Mouse (Mus musculus) regulatory T cell (primary cell): ENCODE results near the gene Als2cr12.
"Not testable (repeated sequence)": the region's sequence is repeated elsewhere in the genome, so short reads cannot be mapped to it uniquely, and the experiment has no call there.

ENCODE experiments used
- in situ Hi-C: fragments of 300-600 bp; cut with MboI, MseI; formaldehyde crosslinking; loops from one replicate; pipeline ENCODE4 v1.15.1; 2025; ENCODE audit warnings: high pct_unique_total_duplicates

Als2cr12 gene

GRCm38 (mm10) chr1:58690006-58690744 lies 5.6 kb downstream of the Als2cr12 start:
- in situ Hi-C loops: loop anchor here (5.0 kb wide), 1 partner anchor 202 kb away; no protein-coding TSS in a partner anchor

GRCm38 (mm10) chr1:58689426-58689825 lies 6.4 kb downstream of the Als2cr12 start:
- in situ Hi-C loops: loop anchor here (5.0 kb wide), 1 partner anchor 72 kb away; no protein-coding TSS in a partner anchor

DNA sequence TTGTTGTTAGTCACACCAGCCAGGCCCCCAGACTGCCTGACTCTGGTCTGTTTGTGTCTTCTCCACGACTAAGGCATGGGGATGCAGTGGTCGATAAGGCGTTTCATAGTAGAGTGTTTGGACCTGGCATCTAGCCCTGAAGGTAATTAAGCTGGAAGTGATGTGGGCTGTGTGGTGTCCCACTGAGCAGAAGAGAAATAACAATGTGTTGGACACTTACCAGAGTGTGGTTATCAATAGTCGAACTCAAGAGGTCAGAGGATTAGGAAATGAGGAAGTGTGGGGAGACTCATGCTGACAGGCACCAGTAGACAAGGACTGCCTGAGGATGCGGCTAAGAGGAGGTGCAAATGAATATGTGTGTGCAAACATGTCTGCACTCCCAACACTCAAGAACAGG lies 17.4 kb downstream of the Als2cr12 start:
- in situ Hi-C loops: loop anchor here (5.0 kb wide), 1 partner anchor 116 kb away; no protein-coding TSS in a partner anchor

DNA sequence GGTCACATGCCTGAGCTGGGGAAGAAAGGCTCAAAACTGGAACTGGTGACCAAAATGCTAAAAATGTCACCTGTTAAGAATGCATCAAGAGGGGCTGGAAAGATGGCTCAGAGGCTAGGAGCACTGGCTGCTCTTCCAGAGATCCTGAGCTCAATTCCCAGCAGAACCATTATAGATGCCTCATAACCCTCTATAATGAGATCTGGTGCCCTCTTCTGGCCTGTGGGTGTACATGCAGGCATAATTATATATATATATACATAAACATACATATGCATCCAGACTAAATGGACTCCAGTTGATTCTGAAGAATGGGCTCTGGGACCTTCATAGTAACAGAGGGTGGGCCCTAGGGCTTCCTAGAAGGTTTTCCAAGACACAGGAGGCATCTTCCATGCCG lies 18.2 kb downstream of the Als2cr12 start:
- in situ Hi-C loops: loop anchor here (5.0 kb wide), 1 partner anchor 115 kb away; no protein-coding TSS in a partner anchor

GRCm38 (mm10) chr1:58675011-58675410 lies 20.8 kb downstream of the Als2cr12 start:
- in situ Hi-C loops: loop anchor here (5.0 kb wide), 1 partner anchor 113 kb away; no protein-coding TSS in a partner anchor

- in situ Hi-C loops: no loop called here
Measured at GRCm38 (mm10) chr1:58672116-58672515, 23.7 kb downstream of the Als2cr12 start.

DNA sequence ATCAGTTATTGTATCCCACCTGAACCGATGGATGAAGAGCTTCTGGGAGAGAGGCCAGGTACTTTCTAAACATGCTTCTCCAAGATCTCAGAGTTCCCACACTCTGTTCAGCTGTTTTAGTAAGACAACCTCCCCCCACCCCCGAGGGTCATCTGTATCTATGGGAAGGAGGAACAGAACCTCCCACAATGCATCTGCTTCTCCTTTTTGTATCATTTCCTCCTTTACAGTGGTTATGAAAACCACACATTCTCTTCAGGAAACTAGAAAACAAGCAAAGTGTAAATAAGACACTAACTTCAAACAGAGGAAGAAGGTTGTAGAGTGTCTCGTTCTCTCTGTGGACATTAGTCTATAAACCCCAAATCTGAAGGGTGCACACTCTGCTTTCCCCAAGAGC lies 26.2 kb downstream of the Als2cr12 start:
- in situ Hi-C loops: not testable (repeated sequence)

DNA sequence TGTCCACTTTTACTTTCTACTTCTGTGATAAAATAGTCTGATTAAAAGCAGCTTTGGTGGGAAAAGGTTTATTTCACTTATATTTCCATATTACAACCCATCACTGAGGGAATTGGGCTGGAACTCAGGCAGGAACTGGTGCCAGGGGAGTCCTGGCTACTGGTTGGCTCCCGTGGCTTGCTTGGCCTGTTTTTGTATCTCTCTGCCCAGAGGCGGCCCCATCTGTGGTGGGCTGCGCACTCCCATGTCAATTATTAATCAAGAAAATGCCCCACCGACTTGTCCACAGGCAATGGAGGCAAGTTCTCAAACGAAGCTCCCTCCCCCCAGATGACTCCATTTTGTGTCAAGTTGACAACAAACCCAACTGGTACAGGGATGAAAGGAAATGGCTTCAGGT lies 27.6 kb downstream of the Als2cr12 start:
- in situ Hi-C loops: no loop called here

DNA sequence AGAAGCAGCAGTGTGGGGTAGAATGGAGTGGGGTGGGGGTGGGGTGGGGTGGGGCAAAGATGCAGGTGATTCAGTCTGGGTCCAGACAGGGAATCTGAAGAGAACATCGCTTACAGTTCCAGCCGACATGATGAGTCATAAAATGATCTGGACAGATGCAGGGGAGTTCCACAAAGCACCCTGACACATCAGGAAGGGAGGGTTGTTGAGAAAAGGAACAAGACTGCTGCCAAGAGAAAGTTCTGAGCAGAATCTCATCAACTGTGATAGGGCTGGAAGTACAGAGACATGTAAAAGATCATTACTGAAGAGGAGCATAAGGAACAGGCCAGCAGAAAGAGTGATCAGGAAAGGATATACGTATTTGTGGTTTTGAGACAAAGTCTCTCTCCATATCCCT lies 32.4 kb downstream of the Als2cr12 start:
- in situ Hi-C loops: not testable (repeated sequence)

GRCm38 (mm10) chr1:58662671-58663070 lies 33.1 kb downstream of the Als2cr12 start:
- in situ Hi-C loops: not testable (repeated sequence)

DNA sequence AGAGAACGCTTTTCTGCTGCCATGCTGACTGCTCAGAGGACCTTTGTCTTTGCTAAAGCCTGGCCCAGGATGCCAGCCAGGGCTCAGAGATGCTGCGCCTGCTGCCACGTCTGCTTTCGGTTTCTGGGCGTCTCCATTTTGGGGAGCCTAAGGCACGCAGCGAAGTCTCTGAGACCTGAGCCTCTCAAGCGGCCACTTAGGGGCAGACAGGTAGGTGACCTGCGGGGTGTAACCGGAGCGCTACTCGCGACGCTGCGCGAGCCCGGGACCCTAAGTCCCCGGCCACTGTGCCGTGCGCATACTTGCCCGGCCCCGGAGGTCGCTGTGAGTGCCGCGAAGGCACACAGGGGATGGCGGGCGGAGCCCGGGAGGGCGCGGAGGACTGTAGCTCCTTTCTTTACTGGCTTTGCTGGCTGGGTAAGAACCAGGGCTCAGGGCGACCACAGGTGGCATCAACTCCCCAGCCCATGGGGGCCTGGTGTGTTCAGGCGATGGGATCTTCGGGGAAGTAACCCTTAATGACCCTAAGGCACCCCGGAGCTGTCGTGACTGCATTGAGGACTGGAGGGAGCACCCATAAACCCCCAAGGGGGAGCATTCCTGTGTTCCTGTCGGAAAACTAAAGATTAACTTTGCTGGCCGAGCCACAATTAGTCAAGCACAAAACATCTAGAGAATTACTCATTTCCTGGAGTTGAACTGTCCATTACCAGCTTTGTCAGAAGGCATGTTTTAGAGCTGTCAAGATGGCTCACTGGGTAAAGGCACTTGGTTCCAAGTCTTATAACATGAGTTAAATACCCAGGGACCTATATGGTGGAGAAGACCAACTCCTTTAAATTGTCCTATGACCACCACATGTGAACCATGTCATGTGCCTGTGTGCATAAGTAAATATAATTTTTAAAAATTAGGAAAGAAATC lies 43.0 kb downstream of the Als2cr12 start:
- in situ Hi-C loops: no loop called here

- in situ Hi-C loops: not testable (repeated sequence)
Measured at GRCm38 (mm10) chr1:58651571-58652456, 44.0 kb downstream of the Als2cr12 start.

DNA sequence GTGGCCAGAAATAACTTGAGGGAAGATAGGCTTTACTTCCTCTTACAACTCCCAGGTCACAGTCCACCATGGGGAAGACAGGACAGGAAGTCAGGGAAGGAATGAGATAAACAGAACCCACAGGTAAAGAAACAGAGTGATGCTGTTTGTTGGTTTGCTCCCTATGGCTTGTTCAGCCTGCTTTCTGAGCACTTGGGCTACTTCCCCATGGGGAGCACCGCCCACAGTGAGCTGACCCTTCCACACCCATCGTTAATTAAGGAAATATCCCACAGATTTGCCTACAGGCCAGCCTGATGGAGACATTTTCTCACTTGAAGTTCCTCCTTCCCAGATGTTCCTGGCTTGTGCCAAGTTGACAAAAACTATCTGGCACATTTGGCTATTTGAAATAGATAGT lies 66.9 kb downstream of the Als2cr12 start:
- in situ Hi-C loops: not testable (repeated sequence)

- in situ Hi-C loops: no loop called here
Measured at GRCm38 (mm10) chr1:58621996-58622748, 73.6 kb downstream of the Als2cr12 start.

DNA sequence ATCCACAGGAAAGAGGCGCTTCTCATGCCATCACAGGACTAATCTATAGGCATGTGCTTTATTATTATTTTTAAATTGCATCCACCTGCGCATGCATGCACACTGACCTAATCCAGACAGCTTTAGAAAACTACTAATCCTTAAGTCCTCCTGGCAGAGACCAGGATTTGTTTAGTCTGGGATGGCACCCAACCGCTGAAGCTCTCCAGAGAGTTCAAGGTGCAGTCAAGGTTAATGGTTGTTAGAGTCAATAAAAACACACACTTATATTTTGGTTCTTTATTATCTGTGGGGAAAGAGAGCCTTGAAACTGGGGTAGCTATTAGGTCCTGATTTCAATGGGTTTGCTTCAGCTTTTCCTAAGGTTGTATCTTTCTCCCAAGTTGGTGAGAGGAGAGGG lies 74.5 kb downstream of the Als2cr12 start:
- in situ Hi-C loops: no loop called here

- in situ Hi-C loops: loop anchor here (5.0 kb wide), 1 partner anchor 69 kb away; no protein-coding TSS in a partner anchor
Measured at GRCm38 (mm10) chr1:58618766-58619165, 77.0 kb downstream of the Als2cr12 start.

DNA sequence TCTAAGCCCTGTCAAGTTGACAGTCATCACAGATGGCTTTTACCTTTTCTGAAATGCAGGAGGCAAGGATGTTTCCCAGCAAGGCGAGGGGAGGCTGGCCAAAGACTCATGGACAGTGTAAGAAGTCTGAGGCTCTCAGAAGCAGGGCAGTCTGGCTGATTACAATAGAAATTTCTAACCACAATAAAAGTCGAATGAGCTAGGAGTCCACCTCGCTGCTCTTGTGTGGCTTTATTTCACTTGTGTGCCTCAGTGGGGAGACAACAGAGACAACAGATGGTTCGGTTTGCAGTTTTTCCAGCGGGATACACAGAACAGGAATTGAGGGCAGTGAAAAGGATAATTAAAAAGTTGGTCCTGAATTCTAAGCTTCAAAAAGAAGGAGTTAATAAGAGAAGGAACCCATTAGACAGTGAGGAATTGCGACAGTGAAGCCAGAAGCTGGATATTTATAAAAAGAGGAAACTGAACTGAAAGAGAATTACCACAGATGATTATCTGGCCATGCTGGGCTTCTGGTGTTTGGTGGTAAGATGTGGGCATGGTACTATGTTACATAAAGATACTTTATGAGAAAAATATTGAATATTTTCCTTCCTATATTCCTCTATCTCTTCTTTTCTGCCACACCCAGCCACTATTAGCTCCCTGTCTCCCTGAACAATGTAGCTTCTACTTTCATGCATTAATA lies 77.7 kb downstream of the Als2cr12 start:
- in situ Hi-C loops: loop anchor here (5.0 kb wide), 1 partner anchor 69 kb away; no protein-coding TSS in a partner anchor

GRCm38 (mm10) chr1:58617076-58617475 lies 78.7 kb downstream of the Als2cr12 start:
- in situ Hi-C loops: loop anchor here (5.0 kb wide), 1 partner anchor 70 kb away; no protein-coding TSS in a partner anchor

- in situ Hi-C loops: loop anchor here (5.0 kb wide), 1 partner anchor 71 kb away; no protein-coding TSS in a partner anchor
Measured at GRCm38 (mm10) chr1:58616176-58616575, 79.6 kb downstream of the Als2cr12 start.

DNA sequence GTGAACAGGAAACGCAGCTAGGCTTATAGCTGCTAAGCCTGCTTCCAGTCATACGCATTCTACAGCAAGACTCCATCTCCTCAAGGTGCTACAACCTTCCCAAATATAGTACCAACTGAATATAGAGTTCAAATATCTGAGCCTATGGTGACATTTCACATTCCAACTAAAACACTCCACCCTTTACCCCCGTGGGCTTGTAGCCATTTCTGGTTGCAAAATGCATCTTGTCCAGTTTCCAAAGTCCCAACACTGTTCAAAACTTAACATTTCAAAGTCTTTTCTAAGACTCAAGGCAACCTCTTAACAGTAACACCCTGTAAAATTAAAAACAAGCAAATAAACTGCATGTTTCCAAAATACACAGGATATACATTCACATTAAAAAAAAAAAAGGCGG lies 80.6 kb downstream of the Als2cr12 start:
- in situ Hi-C loops: loop anchor here (5.0 kb wide), 1 partner anchor 72 kb away; no protein-coding TSS in a partner anchor
